Mouse (Mus musculus) cerebral cortex, adult 2 months (tissue): ENCODE results near the gene Krt90.

ENCODE experiments used
- WGBS: fragments of 180-500 bp; shearing (Covaris S2); methylation state at CpG from one replicate; pipeline ENCODE4 v1.1.7; 2018; 5-methylcytosine and 5-hydroxymethylcytosine counted together

The Krt90 gene

GRCm38 (mm10) chr15:101517161-101517560 lies 45.6 kb downstream of the Krt90 start, which contains the start of gene Gm49425:
Gm49425 (minus strand) TSS chr15:101517261.
- 76% methylated on average over 2 of the region's 2 CpGs for WGBS

- WGBS = 85% methylated on average over 9 of the region's 9 CpGs
Observed at GRCm38 (mm10) chr15:101508247-101508646, 54.5 kb downstream of the Krt90 start.

- 72% methylated on average over 14 of the region's 14 CpGs for WGBS
Observed at GRCm38 (mm10) chr15:101506896-101507758, 55.6 kb downstream of the Krt90 start.
